Mouse (Mus musculus) lung, postnatal 0 days (tissue): ENCODE results near the gene Ddn. TPM values are rescaled to one million over a fixed set of nuclear protein-coding genes. Genes with fewer than 3 reads are reported as not detected.

ENCODE experiments used
- ATAC-seq: fragments of 200-750 bp; cut with Nextera tagmentation; 2 replicates; pipeline ENCODE4 v1.8.0; 2017; ENCODE audit warnings: moderate library complexity
- DNase-seq: peaks from one replicate; pipeline ENCODE4 v3.0.0-alpha.2; 2016; ENCODE audit warnings: low spot score
- H3K27ac ChIP-seq: fragments of 300-500 bp; sonication (generic); 2 replicates; pipeline ENCODE4 v1.5.1; 2014; ENCODE audit warnings: antibody characterized with exemption, mild to moderate bottlenecking, low read length, mixed read lengths
- H3K27me3 ChIP-seq: fragments of 300-500 bp; sonication (generic); replicated peaks from 2 replicates; pipeline ENCODE4 v1.6.1; 2014; ENCODE audit warnings: low read length, mixed read lengths; ENCODE audit not compliant: insufficient read depth
- H3K36me3 ChIP-seq: fragments of 300-500 bp; sonication (generic); 2 replicates; pipeline ENCODE4 v1.6.1; 2014; ENCODE audit warnings: low read length, mixed read lengths; ENCODE audit not compliant: insufficient read depth
- H3K4me1 ChIP-seq: fragments of 300-500 bp; sonication (generic); 2 replicates; pipeline ENCODE4 v1.6.1; 2014; ENCODE audit warnings: antibody characterized with exemption, low read depth, low read length, mixed read lengths; ENCODE audit not compliant: insufficient read depth
- H3K4me2 ChIP-seq: fragments of 300-500 bp; sonication (generic); replicated peaks from 2 replicates; pipeline ENCODE4 v1.6.1; 2014; ENCODE audit warnings: low read depth, mild to moderate bottlenecking, low read length, moderate library complexity, mixed read lengths
- H3K4me3 ChIP-seq: fragments of 300-500 bp; sonication (generic); 2 replicates; pipeline ENCODE4 v1.5.1; 2014; ENCODE audit warnings: low read depth, low read length
- H3K9ac ChIP-seq: fragments of 300-500 bp; sonication (generic); replicated peaks from 2 replicates; pipeline ENCODE4 v1.6.1; 2014; ENCODE audit warnings: low read depth, mild to moderate bottlenecking
- H3K9me3 ChIP-seq: fragments of 300-500 bp; sonication (generic); 2 replicates; pipeline ENCODE4 v1.6.1; 2016; ENCODE audit warnings: low read length, mixed read lengths
- CTCF ChIP-seq: IDR thresholded peaks from 2 replicates; pipeline ENCODE4 v1.5.1; 2016; ENCODE audit warnings: antibody characterized with exemption, mild to moderate bottlenecking
- EP300 ChIP-seq: IDR thresholded peaks from 2 replicates; pipeline ENCODE4 v1.6.1; 2016; ENCODE audit warnings: antibody characterized with exemption, mild to moderate bottlenecking, control low read depth
- WGBS: fragments of 180-500 bp; shearing (Covaris S2); extraction: QIAGEN DNeasy Blood & Tissue Kit; methylation state at CpG from one replicate; pipeline ENCODE4 v1.1.7; 2014; 5-methylcytosine and 5-hydroxymethylcytosine counted together
- polyA plus RNA-seq: library from polyadenylated mRNA; unstranded; fragments of >200 nt; fragmentation: Nextera tagmentation; extraction: Ambion mirVana; gene quantifications from 2 replicates; pipeline ENCODE4 v1.2.1, GENCODE M21; 2015

The Ddn gene
- polyA plus RNA-seq, 1 experiment from 2014 or later, result 0.04 TPM

DNA sequence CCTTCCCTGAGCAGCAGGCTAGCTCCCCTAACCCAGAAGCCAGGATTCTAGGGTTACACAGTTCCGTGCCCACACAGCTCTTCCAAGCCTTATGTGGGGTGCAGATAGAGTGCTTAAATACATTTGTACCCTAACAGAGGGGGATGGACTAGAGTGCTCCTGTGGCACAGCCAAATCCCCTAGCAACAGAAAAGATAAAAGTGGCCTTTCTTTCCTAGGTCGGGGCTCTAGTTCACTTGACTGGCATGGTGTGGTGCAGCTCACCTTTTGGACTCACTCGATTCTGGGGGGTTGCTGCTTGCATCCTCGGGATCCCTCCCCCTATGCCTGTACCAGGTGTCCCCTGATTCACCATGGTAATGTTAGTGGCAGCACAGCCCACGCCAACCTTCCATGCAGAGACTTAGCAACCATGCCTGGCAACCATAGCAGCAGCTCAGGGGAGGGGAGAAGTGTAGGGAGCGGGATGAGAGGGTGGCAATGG, 597 bp downstream of the Ddn start:
- DNase-seq (no peak), ATAC-seq (no peak)
- no peaks in the 10 kb centered on the region for H3K9me3 ChIP-seq
- no peak overlapping the region for H3K9ac ChIP-seq
- peaks cover 60% of the 10 kb centered on the region for H3K27me3 ChIP-seq
- H3K27ac ChIP-seq, result no peak overlapping the region
- peaks cover 21% of the 10 kb centered on the region; the same call in 1 of the 2 replicates for H3K4me1 ChIP-seq
- WGBS, result 13% methylated on average over 6 of the region's 6 CpGs
- H3K4me2 ChIP-seq, result peak overlapping the region; percentile 60
- peaks cover 14% of the 10 kb centered on the region for H3K36me3 ChIP-seq
- TF ChIP-seq EP300, result no peak
- no peak for TF ChIP-seq CTCF
- H3K4me3 ChIP-seq, result peak overlapping the region; percentile 35; the same call in 1 of the 2 replicates

DNA sequence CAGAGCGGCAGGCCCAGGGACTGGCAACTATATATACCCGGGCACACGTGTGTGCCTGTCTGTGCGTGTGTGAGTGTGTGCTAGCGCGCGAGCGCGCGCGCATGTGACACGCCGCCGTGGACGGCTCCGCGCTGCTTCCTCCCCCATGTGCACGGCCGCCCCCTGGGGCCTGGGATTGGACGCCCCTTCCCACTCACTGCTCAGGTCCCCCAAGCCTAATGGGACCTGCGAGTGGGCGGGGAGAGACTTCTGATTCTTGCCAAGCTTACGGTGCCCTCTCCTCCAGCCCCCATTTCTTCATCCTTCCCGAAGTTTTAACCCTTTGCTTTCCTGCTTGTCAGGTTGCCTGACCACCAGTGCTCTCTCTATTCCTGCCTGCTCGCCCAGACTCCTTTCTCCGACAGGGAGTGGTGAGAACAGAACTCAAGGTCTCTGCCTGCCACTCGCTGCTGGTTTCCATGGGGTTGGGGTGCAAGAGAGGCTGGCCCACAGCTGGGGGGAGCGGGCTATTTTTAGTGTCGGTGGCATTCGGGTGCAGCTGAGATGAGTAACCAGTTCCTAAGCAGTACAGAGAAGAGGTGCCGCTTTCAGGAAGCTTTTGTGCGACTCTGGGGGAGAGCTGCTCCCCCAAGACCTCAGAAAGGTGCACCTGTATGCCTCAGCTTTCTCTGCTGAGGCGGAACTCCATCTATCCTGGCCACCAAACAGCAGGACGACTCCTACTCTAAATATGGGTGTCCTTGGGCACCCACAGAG, 1.2 kb downstream of the Ddn start:
- DNase-seq, result peak; percentile 40
- Histone ChIP-seq H3K9ac (no peak overlapping the region), H3K27me3 (peaks cover 66% of the 10 kb centered on the region), H3K4me1 (peaks cover 21% of the 10 kb centered on the region; the same call in 1 of the 2 replicates), H3K36me3 (peaks cover 8% of the 10 kb centered on the region), H3K4me3 (peak overlapping the region; percentile 35), H3K4me2 (peak overlapping the region; percentile 60), H3K9me3 (no peaks in the 10 kb centered on the region), H3K27ac (no peak overlapping the region)
- TF ChIP-seq EP300 (no peak), CTCF (peak; percentile 3; the same call in 1 of the 2 replicates)
- peak; percentile 36 for ATAC-seq
- WGBS, result under 1% methylated on average over 19 of the region's 34 CpGs

GRCm38 (mm10) chr15:98806809-98807770, 2.2 kb downstream of the Ddn start:
- DNase-seq, result peak; percentile 35
- peaks cover 76% of the 10 kb centered on the region for H3K27me3 ChIP-seq
- ATAC-seq, result peak; percentile 20; the same call in 1 of the 2 replicates
- peaks cover 21% of the 10 kb centered on the region; the same call in 1 of the 2 replicates for H3K4me1 ChIP-seq
- no peak overlapping the region for H3K9ac ChIP-seq
- no peaks in the 10 kb centered on the region for H3K9me3 ChIP-seq
- 2% methylated on average over 50 of the region's 58 CpGs for WGBS
- peak overlapping the region; percentile 35 for H3K4me3 ChIP-seq
- H3K4me2 ChIP-seq, result peak overlapping the region; percentile 60
- no peaks in the 10 kb centered on the region for H3K36me3 ChIP-seq
- no peak overlapping the region for H3K27ac ChIP-seq
- no peak for TF ChIP-seq CTCF

DNA sequence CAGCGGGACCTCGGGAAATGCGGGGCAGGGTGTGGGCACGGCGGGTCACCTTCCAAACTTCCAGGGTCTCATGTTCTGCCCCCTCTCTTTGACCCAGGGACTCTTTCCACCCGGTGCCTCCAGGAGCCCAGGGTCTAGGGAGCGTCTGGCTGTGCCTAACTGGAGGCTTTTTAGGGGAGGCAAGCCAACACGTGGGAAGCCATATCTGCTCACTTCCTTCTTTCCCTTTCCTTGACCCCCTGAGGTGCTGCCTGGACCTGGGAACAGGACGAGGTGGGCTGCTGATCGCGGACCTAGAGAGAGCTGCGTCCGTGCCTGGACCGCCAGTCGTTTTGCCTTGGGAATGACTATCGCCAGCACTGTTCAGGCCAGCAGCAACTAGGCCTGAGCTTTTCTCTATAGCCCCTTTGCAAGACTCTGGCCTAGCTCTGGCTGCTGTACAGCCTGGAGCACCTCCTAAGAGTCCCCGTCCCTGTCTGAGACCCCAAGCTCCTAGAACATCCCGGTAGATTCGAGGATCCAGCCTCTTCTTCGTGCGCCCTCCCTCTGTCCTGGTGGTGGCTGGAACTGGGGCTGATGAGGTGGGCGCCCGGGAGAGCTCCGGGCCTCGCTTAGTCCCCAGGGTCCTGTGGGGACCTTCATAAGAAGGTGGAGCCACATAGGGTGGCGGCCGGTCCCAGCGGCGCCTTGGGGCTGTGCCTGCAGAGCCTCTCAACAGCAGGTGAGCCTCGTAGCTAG, 3.0 kb downstream of the Ddn start:
- ATAC-seq (0 out of 2 replicates have a peak, but pooled peaks have one; percentile 4), DNase-seq (no peak)
- Histone ChIP-seq H3K4me3 (peak overlapping the region; percentile 47), H3K4me1 (peaks cover 21% of the 10 kb centered on the region; the same call in 1 of the 2 replicates), H3K36me3 (no peaks in the 10 kb centered on the region), H3K27me3 (peaks cover 84% of the 10 kb centered on the region), H3K9me3 (no peaks in the 10 kb centered on the region), H3K27ac (no peak overlapping the region), H3K4me2 (peak overlapping the region; percentile 60), H3K9ac (no peak overlapping the region)
- 20% methylated on average over 29 of the region's 30 CpGs for WGBS
- no peak for TF ChIP-seq EP300
- TF ChIP-seq CTCF, result no peak

- peaks cover 21% of the 10 kb centered on the region; the same call in 1 of the 2 replicates for H3K4me1 ChIP-seq
- ATAC-seq, result peak; percentile 63
- under 1% methylated on average over 64 of the region's 64 CpGs for WGBS
- H3K27me3 ChIP-seq, result peaks cover 91% of the 10 kb centered on the region
- H3K36me3 ChIP-seq, result no peaks in the 10 kb centered on the region
- no peak overlapping the region for H3K27ac ChIP-seq
- peak overlapping the region; percentile 80 for H3K4me2 ChIP-seq
- peak; percentile 76 for DNase-seq
- peak overlapping the region; percentile 47 for H3K4me3 ChIP-seq
- H3K9ac ChIP-seq, result no peak overlapping the region
- H3K9me3 ChIP-seq, result no peaks in the 10 kb centered on the region
- TF ChIP-seq CTCF (peak; percentile 80), EP300 (no peak)
Measured at GRCm38 (mm10) chr15:98805324-98806040, 3.8 kb downstream of the Ddn start.
